Mouse (Mus musculus): Measurements from ENCODE around the gene Upk2.
"Not testable (repeated sequence)": the region's sequence is repeated elsewhere in the genome, so short reads cannot be mapped to it uniquely, and the experiment has no call there.

- TF ChIP-seq CTCF (IDR thresholded peaks at IDR 0.05); POLR2A (IDR thresholded peaks at IDR 0.05; ENCODE audit: insufficient read depth, low read depth, low read length): not testable (repeated sequence)
These were observed 46.1 kb downstream of the Upk2 start for GRCm38 (mm10) chr9:44408693-44409092.

Data from heart, adult 2 months (tissue).